Mouse (Mus musculus): ENCODE data around the gene Tfe3. TPM values are rescaled to one million over a fixed set of nuclear protein-coding genes. Genes with fewer than 3 reads are reported as not detected.
"Not testable (repeated sequence)": the region's sequence is repeated elsewhere in the genome, so short reads cannot be mapped to it uniquely, and the experiment has no call there.

Tfe3 gene
- 25.8 and 28.6 TPM in 2 replicates for polyA plus RNA-seq (2015; fragmentation: Nextera tagmentation; extraction: Ambion mirVana)

- Histone ChIP-seq H3K4me3 (peak within 1 kb of the TSS; percentile 62), H3K4me2 (peak within 1 kb of the TSS; percentile 68), H3K9ac (peak within 1 kb of the TSS; percentile 75), H3K27me3 (no peaks in the 10 kb centered on the region), H3K9me3 (no peaks in the 10 kb centered on the region), H3K27ac (replicated peaks) (peak within 1 kb of the TSS; percentile 64), H3K36me3 (0 out of 2 replicates have a peak, but pooled peaks cover 1% of the 10 kb centered on the region), H3K4me1 (replicated peaks) (peaks cover 28% of the 10 kb centered on the region)
- WGBS: 12% methylated on average over 34 of the region's 38 CpGs
- ATAC-seq (ENCODE audit: low read depth): peak; percentile 95
Observed at GRCm38 (mm10) chrX:7762137-7762920, at the start of gene Tfe3. Tfe3 (plus strand) TSS chrX:7762560.

- H3K27ac ChIP-seq (replicated peaks): 0 out of 2 replicates have a peak overlapping the region, but pooled peaks have one; percentile 38
- ATAC-seq (ENCODE audit: low read depth); H3K9me3 ChIP-seq; H3K27me3 ChIP-seq; H3K36me3 ChIP-seq; H3K4me1 ChIP-seq (replicated peaks): not testable (repeated sequence)
- peak overlapping the region; percentile 33 for H3K4me3 ChIP-seq
- H3K9ac ChIP-seq: peak overlapping the region; percentile 63
- WGBS: 37% methylated on average over 6 of the region's 12 CpGs
- H3K4me2 ChIP-seq: peak overlapping the region; percentile 54
Observed at GRCm38 (mm10) chrX:7713764-7714134, 48.6 kb upstream of the Tfe3 start.

- WGBS: 21% methylated on average over 56 of the region's 60 CpGs
- ATAC-seq (ENCODE audit: low read depth): peak; percentile 98
- not testable (repeated sequence) for H3K27me3 ChIP-seq; H3K9me3 ChIP-seq; H3K36me3 ChIP-seq; H3K4me1 ChIP-seq (replicated peaks)
- peak within 1 kb of the TSS; percentile 63 for H3K9ac ChIP-seq
- H3K27ac ChIP-seq (replicated peaks): 0 out of 2 replicates have a peak within 1 kb of the TSS, but pooled peaks have one; percentile 38
- peak within 1 kb of the TSS; percentile 33 for H3K4me3 ChIP-seq
- H3K4me2 ChIP-seq: peak within 1 kb of the TSS; percentile 54
Observed at GRCm38 (mm10) chrX:7714135-7714899, 48.0 kb upstream of the Tfe3 start, which contains the start of gene Wdr45. Wdr45 (plus strand) TSS chrX:7714333.

GRCm38 (mm10) chrX:7716058-7716457 is 46.3 kb upstream of the Tfe3 start:
- H3K9ac ChIP-seq; H3K9me3 ChIP-seq; ATAC-seq (ENCODE audit: low read depth); H3K27me3 ChIP-seq; H3K4me3 ChIP-seq; H3K36me3 ChIP-seq; H3K27ac ChIP-seq (replicated peaks); H3K4me1 ChIP-seq (replicated peaks); H3K4me2 ChIP-seq: not testable (repeated sequence)
- WGBS: 52% methylated on average over 1 of the region's 1 CpGs

- Histone ChIP-seq H3K27me3 (no peaks in the 10 kb centered on the region), H3K36me3 (peaks cover 24% of the 10 kb centered on the region), H3K27ac (replicated peaks) (peak within 1 kb of the TSS; percentile 90), H3K9ac (peak within 1 kb of the TSS; percentile 69), H3K4me1 (replicated peaks) (peaks cover 7% of the 10 kb centered on the region; the same call in 1 of the 2 replicates), H3K4me2 (peak within 1 kb of the TSS; percentile 66), H3K9me3 (no peaks in the 10 kb centered on the region), H3K4me3 (peak within 1 kb of the TSS; percentile 55)
- peak; percentile 92 for ATAC-seq (ENCODE audit: low read depth)
- WGBS: 20% methylated on average over 22 of the region's 22 CpGs
Observed at GRCm38 (mm10) chrX:7721514-7722281, 40.7 kb upstream of the Tfe3 start, which contains the start of gene Gm45208. Gm45208 (plus strand) TSS chrX:7722245.

GRCm38 (mm10) chrX:7722282-7722611 is 40.1 kb upstream of the Tfe3 start:
- peak overlapping the region; percentile 69 for H3K9ac ChIP-seq
- H3K9me3 ChIP-seq: no peaks in the 10 kb centered on the region
- H3K4me1 ChIP-seq (replicated peaks): peaks cover 8% of the 10 kb centered on the region; the same call in 1 of the 2 replicates
- peak overlapping the region; percentile 66 for H3K4me2 ChIP-seq
- no peaks in the 10 kb centered on the region for H3K27me3 ChIP-seq
- H3K4me3 ChIP-seq: peak overlapping the region; percentile 55
- H3K36me3 ChIP-seq: peaks cover 25% of the 10 kb centered on the region
- peak; percentile 59; the same call in 1 of the 2 replicates for ATAC-seq (ENCODE audit: low read depth)
- H3K27ac ChIP-seq (replicated peaks): peak overlapping the region; percentile 90
- WGBS: 24% methylated on average over 11 of the region's 11 CpGs

- ATAC-seq (ENCODE audit: low read depth): no peak
- Histone ChIP-seq H3K4me3 (peak overlapping the region; percentile 55), H3K9me3 (no peaks in the 10 kb centered on the region), H3K36me3 (peaks cover 25% of the 10 kb centered on the region), H3K9ac (peak overlapping the region; percentile 69), H3K27ac (replicated peaks) (no peak overlapping the region), H3K4me1 (replicated peaks) (peaks cover 12% of the 10 kb centered on the region; the same call in 1 of the 2 replicates), H3K4me2 (peak overlapping the region; percentile 66), H3K27me3 (no peaks in the 10 kb centered on the region)
- whole genome bisulfite sequencing: 30% methylated on average over 4 of the region's 4 CpGs
Observed at GRCm38 (mm10) chrX:7722691-7723090, 39.7 kb upstream of the Tfe3 start.

GRCm38 (mm10) chrX:7724135-7724534 is 38.2 kb upstream of the Tfe3 start:
- Histone ChIP-seq H3K4me3 (no peak overlapping the region), H3K27ac (replicated peaks) (no peak overlapping the region), H3K36me3 (peaks cover 25% of the 10 kb centered on the region), H3K4me2 (no peak overlapping the region), H3K27me3 (no peaks in the 10 kb centered on the region), H3K4me1 (replicated peaks) (peaks cover 19% of the 10 kb centered on the region), H3K9ac (no peak overlapping the region), H3K9me3 (no peaks in the 10 kb centered on the region)
- ATAC-seq (ENCODE audit: low read depth): no peak
- 85% methylated on average over 7 of the region's 7 CpGs for WGBS

GRCm38 (mm10) chrX:7725841-7726240 is 36.5 kb upstream of the Tfe3 start:
- Histone ChIP-seq H3K4me1 (replicated peaks) (peaks cover 27% of the 10 kb centered on the region), H3K9me3 (no peaks in the 10 kb centered on the region), H3K27ac (replicated peaks) (no peak overlapping the region)

GRCm38 (mm10) chrX:7727176-7727575 is 35.2 kb upstream of the Tfe3 start:
- H3K36me3 ChIP-seq: peaks cover 25% of the 10 kb centered on the region
- H3K4me3 ChIP-seq: no peak overlapping the region
- no peaks in the 10 kb centered on the region for H3K27me3 ChIP-seq
- H3K27ac ChIP-seq (replicated peaks): no peak overlapping the region
- no peaks in the 10 kb centered on the region for H3K9me3 ChIP-seq
- WGBS: 90% methylated on average over 13 of the region's 13 CpGs
- no peak for ATAC-seq (ENCODE audit: low read depth)
- H3K4me2 ChIP-seq: no peak overlapping the region
- no peak overlapping the region for H3K9ac ChIP-seq
- H3K4me1 ChIP-seq (replicated peaks): peaks cover 27% of the 10 kb centered on the region

More at GRCm38 (mm10) chrX:7725841-7726240, 36.5 kb upstream of the Tfe3 start:
- no peak for ATAC-seq (ENCODE audit: low read depth)
- no peak overlapping the region for H3K9ac ChIP-seq
- 80% methylated on average over 12 of the region's 12 CpGs for WGBS
- H3K4me3 ChIP-seq: no peak overlapping the region
- peaks cover 25% of the 10 kb centered on the region for H3K36me3 ChIP-seq
- no peak overlapping the region for H3K4me2 ChIP-seq
- no peaks in the 10 kb centered on the region for H3K27me3 ChIP-seq

- 15% methylated on average over 42 of the region's 42 CpGs for WGBS
Observed at GRCm38 (mm10) chrX:7728215-7728921, 34.0 kb upstream of the Tfe3 start, which contains the start of gene Praf2. Praf2 (plus strand) TSS chrX:7728439.

More at GRCm38 (mm10) chrX:7728215-7728921, 34.0 kb upstream of the Tfe3 start, which contains the start of gene Praf2:
- Histone ChIP-seq H3K36me3 (peaks cover 25% of the 10 kb centered on the region), H3K9ac (peak within 1 kb of the TSS; percentile 70), H3K4me1 (replicated peaks) (peaks cover 20% of the 10 kb centered on the region), H3K9me3 (no peaks in the 10 kb centered on the region), H3K4me2 (peak within 1 kb of the TSS; percentile 60), H3K27me3 (no peaks in the 10 kb centered on the region), H3K4me3 (peak within 1 kb of the TSS; percentile 47), H3K27ac (replicated peaks) (peak within 1 kb of the TSS; percentile 56)
- peak; percentile 96 for ATAC-seq (ENCODE audit: low read depth)
